Mouse (Mus musculus): ENCODE results near the gene Rgs11.

DNA sequence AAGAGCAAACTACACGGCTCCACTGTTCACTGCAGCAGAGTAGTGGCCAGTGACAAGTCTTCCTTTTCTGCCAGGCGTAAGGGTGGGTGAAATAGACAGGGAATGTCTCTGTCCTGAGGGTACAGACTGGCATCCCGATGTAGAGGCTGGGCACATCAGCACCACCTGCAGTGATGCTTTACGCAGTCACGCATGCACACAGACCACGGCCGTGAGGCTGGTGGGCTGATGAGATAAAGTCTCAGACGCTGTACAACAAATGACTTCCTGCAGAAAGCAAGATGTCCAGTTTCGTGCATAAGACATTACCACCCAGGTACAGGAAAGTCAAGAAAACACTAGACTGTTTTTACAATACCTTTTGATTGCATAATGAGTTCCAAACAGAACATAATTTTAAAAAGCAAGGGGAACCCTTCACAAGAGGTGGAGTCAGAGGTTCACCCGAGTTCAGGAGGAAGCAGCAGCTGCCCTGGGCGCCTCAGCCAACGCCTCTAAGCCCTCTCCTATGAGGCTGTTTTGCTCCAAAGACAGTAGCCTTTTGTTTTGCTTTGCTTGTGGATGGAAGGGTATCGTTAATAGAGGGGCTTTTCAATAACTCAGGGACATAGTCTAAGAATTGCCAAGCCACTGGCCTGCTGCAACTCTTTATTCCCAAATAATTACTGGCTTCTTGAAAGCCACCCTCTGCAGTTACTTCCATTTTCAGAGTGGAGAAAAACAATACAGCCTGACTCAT lies 32.5 kb downstream of the Rgs11 start:
- TF ChIP-seq GATA1 (IDR thresholded peaks at IDR 0.05; ENCODE audit: low read length) (no peak), TAL1 (IDR thresholded peaks at IDR 0.05; ENCODE audit: low read length) (no peak)
